Mouse (Mus musculus) megakaryocyte progenitor cell, adult 5-6 weeks (primary cell): ENCODE data around the gene Pars2. TPM values are rescaled to one million over a fixed set of nuclear protein-coding genes. Genes with fewer than 3 reads are reported as not detected.

Source experiments
- ATAC-seq: replicated peaks from 2 replicates; pipeline ENCODE4 v1.8.0; 2016; ENCODE audit warnings: mild to moderate bottlenecking, moderate TSS enrichment, inconsistent platforms; ENCODE audit not compliant: poor library complexity
- total RNA-seq, 2 experiments: library from RNA; stranded (forward) in 1 of 2; stranded (reverse) in 1 of 2; fragments of 157-497, 149-512 nt in 1 of 2; fragments of 200-1000 nt in 1 of 2; gene quantifications; 2 replicates each; pipeline versions ENCODE4 v1.2.3 to v1.2.4; 2015 to 2017

The Pars2 gene
- total RNA-seq, 2 experiments from 2014 or later, result 6.6 to 7.7 TPM

- ATAC-seq, result no peak
Measured at GRCm38 (mm10) chr4:106633281-106634085, 17.4 kb upstream of the Pars2 start.

- ATAC-seq, result no peak
Measured at GRCm38 (mm10) chr4:106634086-106634479, 16.8 kb upstream of the Pars2 start.

GRCm38 (mm10) chr4:106643483-106644217 is 7.2 kb upstream of the Pars2 start:
- no peak for ATAC-seq

GRCm38 (mm10) chr4:106644218-106644610 is 6.7 kb upstream of the Pars2 start:
- no peak for ATAC-seq

GRCm38 (mm10) chr4:106645797-106646196 is 5.1 kb upstream of the Pars2 start:
- ATAC-seq, result no peak

GRCm38 (mm10) chr4:106647137-106647536 is 3.7 kb upstream of the Pars2 start:
- no peak for ATAC-seq

- ATAC-seq, result no peak
Measured at GRCm38 (mm10) chr4:106652546-106652945, 1.7 kb downstream of the Pars2 start.

GRCm38 (mm10) chr4:106653051-106653450 is 2.2 kb downstream of the Pars2 start:
- ATAC-seq, result no peak

- ATAC-seq, result no peak
Measured at GRCm38 (mm10) chr4:106655681-106656080, 4.8 kb downstream of the Pars2 start.

- no peak for ATAC-seq
Measured at GRCm38 (mm10) chr4:106663956-106664470, 13.1 kb downstream of the Pars2 start.

- no peak for ATAC-seq
Measured at GRCm38 (mm10) chr4:106664697-106665096, 13.8 kb downstream of the Pars2 start.

- no peak for ATAC-seq
Measured at GRCm38 (mm10) chr4:106665269-106665668, 14.4 kb downstream of the Pars2 start.

GRCm38 (mm10) chr4:106665673-106666072 is 14.8 kb downstream of the Pars2 start:
- ATAC-seq, result no peak

- ATAC-seq, result no peak
Measured at GRCm38 (mm10) chr4:106666546-106666945, 15.7 kb downstream of the Pars2 start.

- no peak for ATAC-seq
Measured at GRCm38 (mm10) chr4:106676749-106677148, 25.9 kb downstream of the Pars2 start.

- peak; percentile 100 for ATAC-seq
Measured at GRCm38 (mm10) chr4:106678442-106679118, 27.7 kb downstream of the Pars2 start, which contains the start of gene Ttc4. TSS of gene Ttc4 (minus strand) at chr4:106678944.

- 0 out of 2 replicates have a peak, but pooled peaks have one; percentile 1 for ATAC-seq
Measured at GRCm38 (mm10) chr4:106679152-106679551, 28.3 kb downstream of the Pars2 start.

GRCm38 (mm10) chr4:106680955-106681354 is 30.1 kb downstream of the Pars2 start:
- no peak for ATAC-seq

GRCm38 (mm10) chr4:106688636-106689296 is 37.9 kb downstream of the Pars2 start:
- no peak for ATAC-seq

GRCm38 (mm10) chr4:106693841-106694430 is 43.1 kb downstream of the Pars2 start:
- ATAC-seq, result no peak
